Mouse (Mus musculus) heart, adult 2 months (tissue): Measurements from ENCODE around the gene Gm37240.

ENCODE experiments used
- CTCF ChIP-seq: fragments of 200-600 bp; IDR thresholded peaks from 2 replicates; pipeline ENCODE4 v1.8.1; 2022; ENCODE audit warnings: antibody characterized with exemption, mild to moderate bottlenecking, moderate library complexity
- POLR2A ChIP-seq: fragments of 200-500 bp; IDR thresholded peaks from 2 replicates; pipeline ENCODE4 v1.6.1; 2011; ENCODE audit warnings: mild to moderate bottlenecking, low read depth, low read length, control low read depth; ENCODE audit not compliant: insufficient read depth

GRCm38 (mm10) chr3:85362883-85363282, 524.4 kb downstream of the Gm37240 start:
- TF ChIP-seq CTCF (no peak), POLR2A (no peak)
